Mouse (Mus musculus): ENCODE results near the gene Cab39l. TPM values are rescaled to one million over a fixed set of nuclear protein-coding genes. Genes with fewer than 3 reads are reported as not detected.
A peak's percentile ranks its signal among the peaks of the same experiment; 100 is the strongest.

Cab39l gene
- polyA plus RNA-seq, 1 experiment from 2014 or later = 44.5 TPM

GRCm38 (mm10) chr14:59616802-59617201 lies 176.0 kb downstream of the Cab39l start:
- 41% methylated on average over 7 of the region's 7 CpGs for WGBS
- H3K36me3 ChIP-seq = no peaks in the 10 kb centered on the region
- H3K9ac ChIP-seq = no peak overlapping the region
- peaks cover 8% of the 10 kb centered on the region; the same call in 1 of the 2 replicates for H3K27me3 ChIP-seq
- H3K27ac ChIP-seq = no peak overlapping the region
- H3K4me2 ChIP-seq = no peak overlapping the region
- ATAC-seq (ENCODE audit: insufficient number of reproducible peaks, low FRiP score, low TSS enrichment, low read depth) = no peak
- H3K4me3 ChIP-seq = no peak overlapping the region
- no peaks in the 10 kb centered on the region for H3K9me3 ChIP-seq
- H3K4me1 ChIP-seq = peaks cover 2% of the 10 kb centered on the region; the same call in 1 of the 2 replicates

- Histone ChIP-seq H3K9me3 (no peaks in the 10 kb centered on the region), H3K4me3 (no peak overlapping the region), H3K36me3 (no peaks in the 10 kb centered on the region), H3K9ac (no peak overlapping the region), H3K27ac (peak overlapping the region; percentile 89; the same call in 1 of the 2 replicates), H3K4me2 (peak overlapping the region; percentile 91), H3K27me3 (peaks cover 25% of the 10 kb centered on the region), H3K4me1 (peaks cover 39% of the 10 kb centered on the region)
- 21% methylated on average over 9 of the region's 9 CpGs for WGBS
- ATAC-seq (ENCODE audit: insufficient number of reproducible peaks, low FRiP score, low TSS enrichment, low read depth) = no peak
These were observed 183.6 kb downstream of the Cab39l start for GRCm38 (mm10) chr14:59624326-59624885.

GRCm38 (mm10) chr14:59625158-59625805 lies 184.5 kb downstream of the Cab39l start, which contains the start of gene Shisa2:
Gene Shisa2 (plus strand): TSS chr14:59625308.
- peaks cover 6% of the 10 kb centered on the region for H3K36me3 ChIP-seq
- H3K4me3 ChIP-seq = peak within 1 kb of the TSS; percentile 67
- H3K9ac ChIP-seq = peak within 1 kb of the TSS; percentile 63
- peaks cover 25% of the 10 kb centered on the region for H3K27me3 ChIP-seq
- peak within 1 kb of the TSS; percentile 91 for H3K4me2 ChIP-seq
- H3K27ac ChIP-seq = peak within 1 kb of the TSS; percentile 89
- peak; percentile 79 for ATAC-seq (ENCODE audit: insufficient number of reproducible peaks, low FRiP score, low TSS enrichment, low read depth)
- WGBS = under 1% methylated on average over 51 of the region's 65 CpGs
- peaks cover 42% of the 10 kb centered on the region for H3K4me1 ChIP-seq
- no peaks in the 10 kb centered on the region for H3K9me3 ChIP-seq

- 0% methylated on average over 51 of the region's 51 CpGs for WGBS
- Histone ChIP-seq H3K4me2 (peak overlapping the region; percentile 91), H3K36me3 (peaks cover 6% of the 10 kb centered on the region), H3K27ac (peak overlapping the region; percentile 89), H3K9ac (peak overlapping the region; percentile 63), H3K27me3 (peaks cover 25% of the 10 kb centered on the region), H3K4me3 (peak overlapping the region; percentile 67), H3K9me3 (no peaks in the 10 kb centered on the region), H3K4me1 (peaks cover 42% of the 10 kb centered on the region)
- no peak for ATAC-seq (ENCODE audit: insufficient number of reproducible peaks, low FRiP score, low TSS enrichment, low read depth)
These were observed 185.1 kb downstream of the Cab39l start for GRCm38 (mm10) chr14:59625806-59626364.

- Histone ChIP-seq H3K4me3 (peak overlapping the region; percentile 67), H3K27ac (peak overlapping the region; percentile 89), H3K36me3 (peaks cover 6% of the 10 kb centered on the region), H3K27me3 (peaks cover 25% of the 10 kb centered on the region), H3K9me3 (no peaks in the 10 kb centered on the region), H3K9ac (peak overlapping the region; percentile 63; the same call in 1 of the 2 replicates), H3K4me2 (peak overlapping the region; percentile 91), H3K4me1 (peaks cover 42% of the 10 kb centered on the region)
- ATAC-seq (ENCODE audit: insufficient number of reproducible peaks, low FRiP score, low TSS enrichment, low read depth) = no peak
- WGBS = 16% methylated on average over 8 of the region's 8 CpGs
These were observed 185.9 kb downstream of the Cab39l start for GRCm38 (mm10) chr14:59626711-59627110.

- Histone ChIP-seq H3K9ac (0 out of 2 replicates have a peak overlapping the region, but pooled peaks have one; percentile 14), H3K9me3 (no peaks in the 10 kb centered on the region), H3K27ac (peak overlapping the region; percentile 89), H3K4me3 (peak overlapping the region; percentile 67), H3K4me2 (peak overlapping the region; percentile 91), H3K27me3 (peaks cover 22% of the 10 kb centered on the region), H3K36me3 (peaks cover 6% of the 10 kb centered on the region), H3K4me1 (peaks cover 42% of the 10 kb centered on the region)
- ATAC-seq (ENCODE audit: insufficient number of reproducible peaks, low FRiP score, low TSS enrichment, low read depth) = no peak
- WGBS = 15% methylated on average over 9 of the region's 9 CpGs
These were observed 186.4 kb downstream of the Cab39l start for GRCm38 (mm10) chr14:59627142-59627680.

GRCm38 (mm10) chr14:59627823-59628222 lies 187.1 kb downstream of the Cab39l start:
- WGBS = 22% methylated on average over 7 of the region's 7 CpGs
- no peak; the same call in 1 of the 2 replicates for ATAC-seq (ENCODE audit: insufficient number of reproducible peaks, low FRiP score, low TSS enrichment, low read depth)
- Histone ChIP-seq H3K4me2 (peak overlapping the region; percentile 91), H3K27ac (no peak overlapping the region; the same call in 1 of the 2 replicates), H3K9me3 (no peaks in the 10 kb centered on the region), H3K9ac (no peak overlapping the region), H3K27me3 (peaks cover 18% of the 10 kb centered on the region), H3K36me3 (peaks cover 6% of the 10 kb centered on the region), H3K4me3 (peak overlapping the region; percentile 67), H3K4me1 (peaks cover 42% of the 10 kb centered on the region)

GRCm38 (mm10) chr14:59629308-59629707 lies 188.5 kb downstream of the Cab39l start:
- Histone ChIP-seq H3K36me3 (peaks cover 6% of the 10 kb centered on the region), H3K27ac (no peak overlapping the region), H3K27me3 (peaks cover 14% of the 10 kb centered on the region; the same call in 1 of the 2 replicates), H3K9me3 (no peaks in the 10 kb centered on the region), H3K4me1 (peaks cover 39% of the 10 kb centered on the region), H3K4me2 (no peak overlapping the region), H3K9ac (no peak overlapping the region), H3K4me3 (no peak overlapping the region)
- 80% methylated on average over 15 of the region's 15 CpGs for WGBS
- no peak for ATAC-seq (ENCODE audit: insufficient number of reproducible peaks, low FRiP score, low TSS enrichment, low read depth)

- peaks cover 31% of the 10 kb centered on the region for H3K4me1 ChIP-seq
- ATAC-seq (ENCODE audit: insufficient number of reproducible peaks, low FRiP score, low TSS enrichment, low read depth) = no peak
- no peak overlapping the region for H3K9ac ChIP-seq
- H3K27me3 ChIP-seq = peaks cover 10% of the 10 kb centered on the region; the same call in 1 of the 2 replicates
- 89% methylated on average over 9 of the region's 9 CpGs for WGBS
- no peaks in the 10 kb centered on the region for H3K9me3 ChIP-seq
- peaks cover 6% of the 10 kb centered on the region for H3K36me3 ChIP-seq
- H3K4me3 ChIP-seq = no peak overlapping the region
- H3K27ac ChIP-seq = no peak overlapping the region
- H3K4me2 ChIP-seq = no peak overlapping the region
These were observed 189.3 kb downstream of the Cab39l start for GRCm38 (mm10) chr14:59630096-59630495.

GRCm38 (mm10) chr14:59632067-59632466 lies 191.3 kb downstream of the Cab39l start:
- no peaks in the 10 kb centered on the region for H3K27me3 ChIP-seq
- no peak overlapping the region for H3K4me2 ChIP-seq
- no peak overlapping the region for H3K9ac ChIP-seq
- peaks cover 6% of the 10 kb centered on the region for H3K36me3 ChIP-seq
- H3K4me1 ChIP-seq = peaks cover 14% of the 10 kb centered on the region
- WGBS = 87% methylated on average over 6 of the region's 6 CpGs
- H3K4me3 ChIP-seq = no peak overlapping the region
- ATAC-seq (ENCODE audit: insufficient number of reproducible peaks, low FRiP score, low TSS enrichment, low read depth) = no peak
- no peak overlapping the region for H3K27ac ChIP-seq
- no peaks in the 10 kb centered on the region for H3K9me3 ChIP-seq

- Histone ChIP-seq H3K4me3 (no peak overlapping the region), H3K27me3 (no peaks in the 10 kb centered on the region), H3K36me3 (peaks cover 6% of the 10 kb centered on the region), H3K9ac (no peak overlapping the region), H3K4me2 (no peak overlapping the region), H3K9me3 (no peaks in the 10 kb centered on the region), H3K27ac (no peak overlapping the region), H3K4me1 (0 out of 2 replicates have a peak, but pooled peaks cover 3% of the 10 kb centered on the region)
- no peak for ATAC-seq (ENCODE audit: insufficient number of reproducible peaks, low FRiP score, low TSS enrichment, low read depth)
- WGBS = 85% methylated on average over 5 of the region's 5 CpGs
These were observed 192.6 kb downstream of the Cab39l start for GRCm38 (mm10) chr14:59633295-59633898.

Data from limb, embryonic 15.5 days (tissue).